Mouse (Mus musculus): ENCODE measurements around the gene Ppm1h. TPM values are rescaled to one million over a fixed set of nuclear protein-coding genes. Genes with fewer than 3 reads are reported as not detected.

The Ppm1h gene
- total and polyA plus RNA-seq, 3 experiments = 1.2 to 1.3 (median 1.3) TPM

GRCm38 (mm10) chr10:122885301-122885700, 206.7 kb downstream of the Ppm1h start:
- dilution Hi-C loops (cut with MboI; ENCODE audit: extremely low pct_ligation_motif_present, extremely low pct_unique_long_range_greater_than_20kb, low sequenced_read_pairs) = no loop called here
- Histone ChIP-seq H3K36me3 (replicated peaks in 1 of 2; ENCODE audit: control insufficient read depth in 1 of 2, insufficient read depth in 1 of 2, low read length in 1 of 2) (no peaks in the 10 kb centered on the region), H3K27ac (ENCODE audit: insufficient read depth, low read depth) (no peak overlapping the region), H3K27me3 (replicated peaks) (no peaks in the 10 kb centered on the region), H3K4me2 (ENCODE audit: insufficient read depth, low read depth, poor library complexity, severe bottlenecking) (no peak overlapping the region), H3K9ac (ENCODE audit: insufficient read depth, low read depth) (no peak overlapping the region), H3K4me3 (replicated peaks in 1 of 3; ENCODE audit: low read depth in 2 of 3, low read length in 2 of 3, poor library complexity in 1 of 3) (no peak overlapping the region), H3K9me3 (replicated peaks; ENCODE audit: low read length) (no peaks in the 10 kb centered on the region), H3K79me2 (replicated peaks; ENCODE audit: control insufficient read depth, extremely low read depth, insufficient read depth, poor library complexity, severe bottlenecking) (no peaks in the 10 kb centered on the region), H3K4me1 (ENCODE audit: control insufficient read depth in 1 of 2, insufficient read depth in 2 of 2) (no peaks in the 10 kb centered on the region)
- no peak for DNase-seq (ENCODE audit: extremely low read depth)
- TF ChIP-seq TCF12 (IDR thresholded peaks at IDR 0.05; ENCODE audit: low read depth, low read length) (no peak), MAFK (IDR thresholded peaks at IDR 0.05; ENCODE audit: insufficient replicate concordance, low read length) (no peak), NRF1 (IDR thresholded peaks at IDR 0.05; ENCODE audit: low read depth, low read length) (no peak), ZKSCAN1 (IDR thresholded peaks at IDR 0.05; ENCODE audit: borderline replicate concordance, low read depth, low read length) (no peak), MEF2A (IDR thresholded peaks at IDR 0.05; ENCODE audit: borderline replicate concordance, low read depth, low read length) (no peak), CHD1 (IDR thresholded peaks at IDR 0.05; ENCODE audit: low read depth, low read length) (no peak), JUN (IDR thresholded peaks at IDR 0.05; ENCODE audit: insufficient read depth, low read depth, low read length) (no peak), HCFC1 (IDR thresholded peaks at IDR 0.05; ENCODE audit: low read depth, low read length) (no peak), KAT2A (IDR thresholded peaks at IDR 0.05; ENCODE audit: insufficient replicate concordance, low read length) (no peak), ZNF384 (IDR thresholded peaks at IDR 0.05; ENCODE audit: low read depth, low read length) (no peak), ZMIZ1 (IDR thresholded peaks at IDR 0.05; ENCODE audit: low read depth, low read length) (no peak), MXI1 (IDR thresholded peaks at IDR 0.05; ENCODE audit: low read depth, low read length) (no peak), MAZ (IDR thresholded peaks at IDR 0.05; ENCODE audit: low read depth, low read length) (no peak)
- in situ Hi-C loops (cut with MboI; ENCODE audit: low pct_ligation_motif_present, low pct_unique_long_range_greater_than_20kb, low sequenced_read_pairs) = no loop called here

- H3K9ac ChIP-seq (ENCODE audit: insufficient read depth, low read depth) = no peak overlapping the region
- H3K27me3 ChIP-seq (replicated peaks) = no peaks in the 10 kb centered on the region
- TF ChIP-seq ZMIZ1 (IDR thresholded peaks at IDR 0.05; ENCODE audit: low read depth, low read length) = no peak
- H3K79me2 ChIP-seq (replicated peaks; ENCODE audit: control insufficient read depth, extremely low read depth, insufficient read depth, poor library complexity, severe bottlenecking) = no peaks in the 10 kb centered on the region
- no peak overlapping the region for H3K27ac ChIP-seq (ENCODE audit: insufficient read depth, low read depth)
- no peaks in the 10 kb centered on the region for H3K4me1 ChIP-seq (ENCODE audit: control insufficient read depth in 1 of 2, insufficient read depth in 2 of 2)
- in situ Hi-C loops (cut with MboI; ENCODE audit: low pct_ligation_motif_present, low pct_unique_long_range_greater_than_20kb, low sequenced_read_pairs) (no loop called here), dilution Hi-C loops (cut with MboI; ENCODE audit: extremely low pct_ligation_motif_present, extremely low pct_unique_long_range_greater_than_20kb, low sequenced_read_pairs) (no loop called here)
- H3K36me3 ChIP-seq (replicated peaks in 1 of 2; ENCODE audit: control insufficient read depth in 1 of 2, insufficient read depth in 1 of 2, low read length in 1 of 2) = no peaks in the 10 kb centered on the region
- no peak for DNase-seq (ENCODE audit: extremely low read depth)
- no peaks in the 10 kb centered on the region for H3K9me3 ChIP-seq (replicated peaks; ENCODE audit: low read length)
- no peak overlapping the region for H3K4me2 ChIP-seq (ENCODE audit: insufficient read depth, low read depth, poor library complexity, severe bottlenecking)
- no peak overlapping the region for H3K4me3 ChIP-seq (replicated peaks in 1 of 3; ENCODE audit: low read depth in 2 of 3, low read length in 2 of 3, poor library complexity in 1 of 3)
Measured at GRCm38 (mm10) chr10:122886055-122886915, 207.7 kb downstream of the Ppm1h start.
